Mouse (Mus musculus) bone marrow, adult 2 months (tissue): ENCODE measurements at regions not wholly inside any gene's neighbourhood (a gene's known extent, or its start where the extent isn't known, plus 50 kb on each side); places are given as distances from the start of the nearest gene placed in this dataset.

Experiments
- CTCF ChIP-seq: fragments of 200-500 bp; IDR thresholded peaks from 2 replicates; pipeline ENCODE4 v1.5.1; 2011; ENCODE audit warnings: low read length, control low read depth; ENCODE audit not compliant: control insufficient read depth, insufficient read depth
- POLR2A ChIP-seq: fragments of 200-500 bp; IDR thresholded peaks from 2 replicates; pipeline ENCODE4 v1.6.1; 2011; ENCODE audit warnings: low read depth, mild to moderate bottlenecking, control low read depth, low read length, borderline replicate concordance; ENCODE audit not compliant: control insufficient read depth

DNA sequence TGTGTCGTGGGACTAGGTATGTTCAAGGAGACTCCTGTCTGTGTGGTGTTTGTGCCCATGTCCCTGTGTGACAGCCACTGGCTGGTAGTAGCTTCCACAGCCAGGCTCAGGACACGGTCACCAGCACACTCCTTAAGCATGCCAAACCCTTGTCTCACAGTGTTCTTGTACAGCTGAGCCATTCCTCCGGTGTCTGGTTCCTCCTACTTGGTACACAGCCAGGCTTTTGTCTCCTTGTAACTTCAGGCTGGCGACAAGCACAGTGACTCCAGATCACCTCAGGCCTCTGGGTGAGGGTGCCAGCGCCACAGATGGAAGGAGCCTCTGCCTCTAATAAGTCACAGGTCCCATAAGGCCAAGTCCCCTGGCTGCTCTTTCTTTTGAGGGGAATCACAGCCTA is 94.2 kb upstream of the Map1b start:
- no peak for TF ChIP-seq CTCF
- no peak for TF ChIP-seq POLR2A
